Mouse (Mus musculus) thymus, adult 2 months (tissue): ENCODE data around the gene Adamts7.

Experiments used
- CTCF ChIP-seq: fragments of 200-500 bp; IDR thresholded peaks from 2 replicates; pipeline ENCODE4 v1.5.1; 2012; ENCODE audit warnings: mild to moderate bottlenecking, control low read depth, low read length, moderate library complexity, borderline replicate concordance; ENCODE audit not compliant: control insufficient read depth, poor library complexity, insufficient read depth; ENCODE audit errors: extremely low read depth
- POLR2A ChIP-seq: fragments of 200-500 bp; IDR thresholded peaks from 2 replicates; pipeline ENCODE4 v1.6.1; 2012; ENCODE audit warnings: mild to moderate bottlenecking, low read length, control low read depth, moderate library complexity; ENCODE audit not compliant: control insufficient read depth, poor library complexity, insufficient read depth; ENCODE audit errors: extremely low read depth

DNA sequence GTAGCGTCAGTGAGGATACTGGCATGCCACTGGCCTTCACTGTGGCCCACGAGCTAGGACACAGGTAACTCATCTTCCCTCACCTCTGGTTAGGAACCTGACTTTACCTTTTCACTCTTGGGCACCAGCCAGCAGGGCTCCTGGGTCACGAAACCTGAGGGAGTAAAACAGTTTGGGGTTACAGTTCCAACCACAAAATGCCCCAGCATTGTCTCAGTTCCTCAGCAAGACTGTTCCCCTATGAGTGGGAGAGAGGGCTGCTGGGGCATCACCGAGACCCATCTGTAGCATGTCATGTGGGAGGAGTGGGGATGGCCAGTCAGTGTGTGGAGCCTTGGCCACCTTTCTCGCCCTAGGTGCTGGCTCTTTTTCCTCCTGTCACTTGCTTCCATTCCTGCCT, 16.5 kb downstream of the Adamts7 start:
- no peak for TF ChIP-seq CTCF
- no peak for TF ChIP-seq POLR2A
